Mouse (Mus musculus): ENCODE data around the gene Lrrtm4. TPM values are rescaled to one million over a fixed set of nuclear protein-coding genes. Genes with fewer than 3 reads are reported as not detected.

Lrrtm4 gene
- not detected for total RNA-seq (2023)

GRCm38 (mm10) chr6:80018765-80019164 is at the start of gene Lrrtm4:
Gene Lrrtm4, plus strand, starts transcription at chr6:80018877.

Other genes starting within 250 kb of the Lrrtm4 start
- not detected for gene Gm20594, start 201.0 kb upstream of the Lrrtm4 start, total RNA-seq (2023)

Data from neutrophil, adult 59 days (primary cell).